Mouse (Mus musculus) ES-E14 (cell line): Measurements from ENCODE around the gene Olfr578. TPM values are rescaled to one million over a fixed set of nuclear protein-coding genes. Genes with fewer than 3 reads are reported as not detected.

Experiments used
- DNase-seq: peaks from one replicate; pipeline ENCODE4 v3.0.0-alpha.2; 2013; ENCODE audit warnings: low read depth, low spot score
- H3K27ac ChIP-seq: 2 replicates; pipeline ENCODE4 v1.5.1; 2012; ENCODE audit warnings: low read depth, mild to moderate bottlenecking, low read length, moderate library complexity, mixed read lengths; ENCODE audit not compliant: poor library complexity, insufficient read depth, severe bottlenecking
- H3K36me3 ChIP-seq: 2 replicates; pipeline ENCODE4 v1.6.1; 2012; ENCODE audit warnings: mild to moderate bottlenecking, low read length, moderate library complexity, mixed read lengths; ENCODE audit not compliant: control insufficient read depth, poor library complexity, insufficient read depth, severe bottlenecking
- H3K4me1 ChIP-seq, 2 experiments: fragments of 150-350 bp in 1 of 2; sonication (generic) in 1 of 2; 2 replicates each; pipeline ENCODE4 v1.6.1; 2012; ENCODE audit warnings: low read length in 2 of 2, mild to moderate bottlenecking in 1 of 2, mixed read lengths in 1 of 2; ENCODE audit not compliant: control insufficient read depth in 2 of 2, insufficient read depth in 2 of 2, poor library complexity in 1 of 2
- H3K4me3 ChIP-seq, 2 experiments: fragments of 150-350 bp in 1 of 2; sonication (generic) in 1 of 2; 2 replicates each; pipeline ENCODE4 v1.5.1; 2012; ENCODE audit warnings: low read length in 2 of 2, low read depth in 1 of 2, mild to moderate bottlenecking in 1 of 2, mixed read lengths in 1 of 2; ENCODE audit not compliant: insufficient read depth in 1 of 2, poor library complexity in 1 of 2, severe bottlenecking in 1 of 2
- H3K9ac ChIP-seq: 2 replicates; pipeline ENCODE4 v1.6.1; 2012; ENCODE audit warnings: low read depth, mild to moderate bottlenecking, low read length, mixed read lengths; ENCODE audit not compliant: poor library complexity, insufficient read depth, severe bottlenecking
- H3K9me3 ChIP-seq: fragments of 150-350 bp; sonication (generic); 2 replicates; pipeline ENCODE4 v1.6.1; 2012; ENCODE audit warnings: low read depth, mild to moderate bottlenecking, low read length; ENCODE audit not compliant: control insufficient read depth, insufficient read depth
- CHD2 ChIP-seq: IDR thresholded peaks from 2 replicates; pipeline ENCODE4 v1.6.1; 2014; ENCODE audit warnings: mild to moderate bottlenecking, low read depth, low read length, inconsistent platforms
- HCFC1 ChIP-seq: IDR thresholded peaks from 2 replicates; pipeline ENCODE4 v1.6.1; 2012; ENCODE audit warnings: low read length, inconsistent platforms, borderline replicate concordance; ENCODE audit not compliant: insufficient read depth
- MAFK ChIP-seq: IDR thresholded peaks from 2 replicates; pipeline ENCODE4 v1.6.1; 2014; ENCODE audit warnings: mild to moderate bottlenecking, low read depth, low read length, inconsistent platforms; ENCODE audit not compliant: insufficient read depth
- ZC3H11A ChIP-seq: IDR thresholded peaks from 2 replicates; pipeline ENCODE4 v1.6.1; 2012; ENCODE audit warnings: low read depth, mild to moderate bottlenecking, inconsistent platforms, low read length, borderline replicate concordance
- ZNF384 ChIP-seq: IDR thresholded peaks from 2 replicates; pipeline ENCODE4 v1.6.1; 2012; ENCODE audit warnings: low read depth, low read length, inconsistent platforms
- in situ Hi-C, 2 experiments: fragments of 600-800 bp; cut with MboI; formaldehyde crosslinking; loops; one replicate each; pipeline ENCODE4 v1.15.1; 2025; ENCODE audit warnings: low sequenced_read_pairs in 2 of 2, inconsistent platforms in 1 of 2; ENCODE audit not compliant: unreplicated experiment in 2 of 2
- total RNA-seq: library from RNA; depleted of rRNA; stranded (reverse); fragments of 300-350 nt; gene quantifications from 2 replicates; pipeline ENCODE4 v1.2.3, GENCODE M21; 2012; rRNA removed

Gene Olfr578
- total RNA-seq, 1 experiment = not detected

DNA sequence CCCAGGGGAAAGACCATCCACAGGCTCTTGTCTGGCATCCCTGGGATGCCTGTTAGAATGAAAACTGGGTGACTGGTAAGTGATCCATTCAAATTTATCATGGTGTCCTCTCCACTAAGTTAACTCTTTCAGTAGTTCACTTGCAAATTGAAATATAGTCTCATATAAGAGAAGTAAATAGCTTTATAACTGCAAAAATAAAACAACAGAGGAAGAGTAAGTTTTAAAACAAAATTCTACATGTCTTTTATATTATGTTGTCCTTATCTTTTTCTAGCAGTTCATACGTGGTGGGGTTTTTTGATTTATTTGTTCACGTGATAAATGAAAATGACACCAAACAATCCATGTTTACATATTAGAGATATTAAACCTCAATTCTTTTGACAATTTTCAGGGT, 46.6 kb downstream of the Olfr578 start, which contains the start of gene Olfr573-ps1:
Gene Olfr573-ps1 (minus strand): TSS at position 101 of the 400 bp plus-strand sequence.
- Histone ChIP-seq H3K9me3 (no peaks in the 10 kb centered on the region), H3K4me1 (no peaks in the 10 kb centered on the region), H3K36me3 (no peaks in the 10 kb centered on the region), H3K4me3 (no peak within 1 kb of the TSS), H3K9ac (no peak within 1 kb of the TSS), H3K27ac (no peak within 1 kb of the TSS)
- TF ChIP-seq ZNF384 = no peak
- no peak for TF ChIP-seq HCFC1
- no peak for TF ChIP-seq MAFK
- no peak for TF ChIP-seq ZC3H11A
- no peak for TF ChIP-seq CHD2
- no peak for DNase-seq
- in situ Hi-C loops = no loop called here

Other genes with a start within 250 kb of the Olfr578 start
- not detected in 2 replicates for gene Olfr560, start 230.0 kb downstream of the Olfr578 start, total RNA-seq
- not detected in 2 replicates for gene Olfr78, start 229.9 kb downstream of the Olfr578 start, total RNA-seq
- gene Olfr561, start 218.1 kb downstream of the Olfr578 start, total RNA-seq = not detected in 2 replicates
- not detected in 2 replicates for gene Olfr564, start 185.8 kb downstream of the Olfr578 start, total RNA-seq
- gene Olfr566, start 130.6 kb downstream of the Olfr578 start, total RNA-seq = not detected in 2 replicates
- gene Olfr568, start 112.2 kb downstream of the Olfr578 start, total RNA-seq = not detected in 2 replicates
- not detected in 2 replicates for gene Olfr569, start 98.4 kb downstream of the Olfr578 start, total RNA-seq
- gene Olfr570, start 94.7 kb downstream of the Olfr578 start, total RNA-seq = not detected in 2 replicates
- not detected in 2 replicates for gene Olfr571, start 71.8 kb downstream of the Olfr578 start, total RNA-seq
- not detected in 2 replicates for gene Olfr572, start 64.9 kb downstream of the Olfr578 start, total RNA-seq
- not detected in 2 replicates for gene Olfr573-ps1, start 46.7 kb downstream of the Olfr578 start, total RNA-seq
- gene Olfr574, start 40.9 kb downstream of the Olfr578 start, total RNA-seq = not detected in 2 replicates
- not detected in 2 replicates for gene Olfr575, start 30.5 kb downstream of the Olfr578 start, total RNA-seq
- not detected in 2 replicates for gene Olfr576, start 26.7 kb downstream of the Olfr578 start, total RNA-seq
- gene Olfr577, start 13.4 kb downstream of the Olfr578 start, total RNA-seq = not detected in 2 replicates
- not detected in 2 replicates for gene Olfr582, start 48.7 kb upstream of the Olfr578 start, total RNA-seq
- not detected in 2 replicates for gene Olfr583, start 62.0 kb upstream of the Olfr578 start, total RNA-seq
- not detected in 2 replicates for gene Olfr584, start 92.6 kb upstream of the Olfr578 start, total RNA-seq
- gene Olfr585, start 108.4 kb upstream of the Olfr578 start, total RNA-seq = not detected in 2 replicates
- not detected in 2 replicates for gene Olfr586, start 136.3 kb upstream of the Olfr578 start, total RNA-seq
- not detected in 2 replicates for gene Olfr588-ps1, start 151.6 kb upstream of the Olfr578 start, total RNA-seq
- not detected in 2 replicates for gene Olfr589, start 167.0 kb upstream of the Olfr578 start, total RNA-seq
- gene Olfr591, start 189.0 kb upstream of the Olfr578 start, total RNA-seq = not detected in 2 replicates
- not detected in 2 replicates for gene Olfr592, start 195.5 kb upstream of the Olfr578 start, total RNA-seq
- not detected in 2 replicates for gene Olfr593, start 222.5 kb upstream of the Olfr578 start, total RNA-seq
- not detected in 2 replicates for gene Olfr594, start 227.7 kb upstream of the Olfr578 start, total RNA-seq